Mouse (Mus musculus) frontal cortex, adult 2 months (tissue): ENCODE measurements around the gene Lgals9. TPM values are rescaled to one million over a fixed set of nuclear protein-coding genes. Genes with fewer than 3 reads are reported as not detected.

Experiments used
- DNase-seq, 2 experiments: peaks; one replicate each; pipeline ENCODE4 v3.0.0; 2022; ENCODE audit warnings: low spot score in 1 of 2; ENCODE audit errors: extremely low spot score in 1 of 2
- polyA plus RNA-seq: library from polyadenylated mRNA; depleted of rRNA; stranded (reverse); fragments of >200 nt; gene quantifications from 2 replicates; pipeline ENCODE4 v1.2.3, GENCODE M21; 2012; rRNA removed

The Lgals9 gene
- polyA plus RNA-seq, 1 experiment = 15.0 TPM

DNA sequence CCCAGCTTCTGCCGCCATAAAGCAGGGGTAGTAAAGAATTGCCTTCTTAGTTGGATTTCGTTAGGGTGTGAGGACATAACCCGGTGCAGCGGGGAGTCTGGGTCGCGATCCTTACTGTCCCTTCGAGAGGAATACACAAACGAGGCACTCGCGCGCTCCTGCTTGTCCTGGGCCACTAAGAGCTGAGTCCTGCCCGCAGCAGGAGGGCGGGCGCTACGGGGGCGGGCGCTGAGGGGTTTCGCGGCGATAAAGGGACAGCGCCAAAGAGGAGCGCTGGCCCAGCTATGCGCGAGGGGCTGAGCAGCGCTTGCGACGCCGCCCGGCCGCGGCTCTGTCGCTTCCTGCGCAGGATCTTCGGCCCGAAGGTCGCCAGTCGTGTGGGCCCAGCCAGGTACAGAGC, 59.8 kb downstream of the Lgals9 start:
- DNase-seq = no peak

DNA sequence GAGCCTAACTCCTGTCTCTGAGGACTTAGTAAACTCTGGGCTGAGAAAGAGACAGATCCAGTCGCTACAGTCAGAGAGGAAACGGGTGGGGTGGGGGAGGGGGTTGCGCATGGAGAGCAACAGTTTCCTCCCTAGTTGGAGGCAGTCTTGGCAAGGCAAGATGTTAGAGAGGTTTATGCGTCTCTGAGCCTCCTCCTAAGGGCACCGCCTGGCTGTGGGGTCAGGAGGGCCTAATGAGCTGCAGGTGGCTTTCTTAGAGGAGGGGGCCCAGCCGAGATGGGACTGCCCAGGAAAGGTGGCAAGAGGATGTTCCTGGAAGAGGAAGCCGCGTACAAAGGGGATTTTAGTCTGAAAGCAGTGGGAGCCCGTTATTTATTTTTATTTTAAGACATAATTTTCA, 60.6 kb downstream of the Lgals9 start:
- no peak for DNase-seq

DNA sequence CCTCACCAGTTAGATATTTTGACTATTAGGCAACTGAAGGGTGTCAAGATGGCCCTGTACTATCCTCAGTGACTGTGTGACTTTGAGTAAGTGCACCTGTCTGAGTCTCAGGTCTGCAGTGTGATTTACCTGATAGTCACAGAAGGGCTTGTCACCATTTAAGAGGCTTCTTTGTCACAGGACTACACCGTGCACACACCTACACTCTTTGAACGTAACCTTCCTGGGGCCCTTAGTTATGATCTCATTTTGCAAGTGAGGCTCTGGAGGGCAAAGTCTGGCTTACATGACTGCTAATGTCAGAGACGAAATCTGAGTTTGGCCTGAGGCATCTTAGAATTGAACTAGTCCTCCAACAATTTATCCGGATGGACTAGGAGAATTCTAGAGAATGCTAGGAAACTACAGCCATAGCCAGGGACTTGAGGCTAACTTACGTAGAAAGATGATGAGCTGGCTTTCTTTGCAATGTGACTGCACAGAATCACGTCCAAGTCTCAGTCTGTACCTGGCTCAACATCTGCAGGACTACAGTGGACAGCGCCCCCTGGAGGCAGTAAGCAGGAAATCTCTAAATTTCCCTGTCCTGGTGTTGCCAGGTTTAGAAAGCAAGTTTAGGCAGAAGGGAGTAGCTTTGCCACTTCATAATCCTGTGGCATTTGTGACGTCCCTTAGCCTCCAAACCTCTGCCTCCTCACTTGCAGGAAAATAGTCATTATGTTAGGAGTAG, 61.9 kb downstream of the Lgals9 start:
- peak; percentile 8 to 48 for DNase-seq

DNA sequence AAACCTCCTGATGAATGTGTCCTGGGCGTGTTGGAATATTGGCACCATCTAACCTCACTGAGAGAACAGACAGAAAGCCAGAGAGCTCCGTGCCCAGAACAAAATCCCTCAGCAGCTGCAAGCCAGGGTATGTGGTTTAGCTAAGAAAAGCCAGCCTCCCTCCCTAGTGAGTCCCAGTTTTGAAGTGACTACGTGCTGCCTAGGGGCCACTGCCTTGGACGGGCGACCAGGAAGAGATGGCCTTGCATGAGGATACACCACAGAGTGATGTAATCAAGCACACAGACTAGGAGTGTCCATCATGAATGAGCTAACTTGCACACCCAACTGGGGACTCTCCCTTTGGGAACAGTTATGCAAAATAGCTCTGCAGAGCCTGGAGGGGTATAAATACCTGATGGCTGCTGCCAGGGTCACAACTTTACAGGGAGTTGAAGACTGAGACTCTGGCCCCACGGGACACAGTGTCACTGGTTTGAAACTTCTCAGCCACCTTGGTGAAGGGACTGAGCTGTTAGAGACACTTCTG, 64.3 kb downstream of the Lgals9 start, which contains the start of gene Nos2:
TSS of gene Nos2 (plus strand) at position 377 of the 529 bp plus-strand sequence.
- no peak for DNase-seq

DNA sequence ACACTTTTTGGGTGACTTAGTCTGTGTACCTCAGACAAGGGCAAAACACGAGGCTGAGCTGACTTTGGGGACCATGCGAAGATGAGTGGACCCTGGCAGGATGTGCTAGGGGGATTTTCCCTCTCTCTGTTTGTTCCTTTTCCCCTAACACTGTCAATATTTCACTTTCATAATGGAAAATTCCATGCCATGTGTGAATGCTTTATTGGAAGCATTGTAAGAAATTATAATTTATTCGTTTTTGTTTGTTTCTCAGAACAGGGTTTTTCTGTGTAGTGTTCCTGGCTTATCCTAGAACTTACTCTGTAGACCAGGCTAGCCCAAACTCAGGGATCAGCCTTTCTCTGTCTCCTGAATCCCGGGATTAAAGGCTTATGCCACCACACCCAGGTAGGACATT, 65.0 kb downstream of the Lgals9 start:
- DNase-seq = no peak

DNA sequence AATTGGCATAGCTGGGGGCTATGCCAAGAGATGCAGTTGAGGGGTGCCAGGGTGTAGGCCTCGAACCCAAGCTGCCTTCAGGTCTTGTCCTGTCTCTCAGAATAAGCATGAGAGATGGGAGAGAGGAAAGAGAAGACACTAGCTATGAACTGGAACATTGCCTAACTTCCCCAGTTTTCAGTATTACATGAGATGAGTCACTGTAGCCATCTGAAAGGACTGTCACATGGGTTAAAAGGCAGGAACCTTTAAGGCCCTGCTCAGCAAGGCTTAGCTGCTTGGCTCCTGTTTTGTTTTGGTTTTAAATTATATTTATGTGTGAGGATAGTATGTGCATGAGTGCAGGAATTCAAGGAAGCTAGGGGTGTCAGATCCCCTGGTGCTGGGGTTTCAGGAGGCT, 68.3 kb downstream of the Lgals9 start:
- DNase-seq = no peak

DNA sequence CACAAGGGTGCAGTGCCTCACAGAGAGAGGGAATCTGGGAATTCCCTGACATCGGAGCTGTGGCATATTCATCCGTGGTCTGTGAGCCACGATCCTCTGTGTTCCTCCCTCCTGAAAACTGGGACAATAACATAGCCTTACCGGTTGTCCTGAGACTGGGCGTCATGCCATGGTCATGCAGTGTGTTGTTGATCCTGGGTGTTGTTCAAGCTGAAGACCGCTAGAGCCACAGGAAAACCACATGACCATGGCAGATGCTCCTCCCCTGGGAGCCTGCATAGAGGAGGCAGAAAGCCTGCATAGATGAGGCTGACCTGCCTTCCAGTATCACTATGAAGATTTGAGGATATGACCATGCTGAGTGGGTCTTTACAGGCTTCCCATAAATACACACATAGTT, 69.3 kb downstream of the Lgals9 start:
- no peak for DNase-seq

Other genes starting within 250 kb of the Lgals9 start
- gene Ccnq, start 233.2 kb downstream of the Lgals9 start, polyA plus RNA-seq = 28.8 and 34.8 TPM in 2 replicates
- gene Lyrm9, start 158.4 kb downstream of the Lgals9 start, polyA plus RNA-seq = 18.5 and 24.1 TPM in 2 replicates
- gene Nos2, start 64.2 kb downstream of the Lgals9 start, polyA plus RNA-seq = 1.0 and 1.1 TPM in 2 replicates
- gene Ksr1, start 161.5 kb upstream of the Lgals9 start, polyA plus RNA-seq = 47.0 and 55.7 TPM in 2 replicates